Comparison of ENCODE assay signal across 14 mouse cellular contexts in genomic region chr11:95038156-95038817, GRCm38 (mm10). TPM values are rescaled to one million over a fixed set of nuclear protein-coding genes. Genes with fewer than 3 reads are reported as not detected.
DNase-seq lines count a peak whose midpoint lies in the region; ATAC-seq and TF ChIP-seq lines count a peak whose summit lies in the region.
"Had no signal": no experiment of that assay in that cellular context is flagged by ENCODE, and none has a peak within 500 bp of the region (broad histone marks: within the 10 kb centered on the region; RNA-seq: fewer than 3 reads in every experiment).

No protein-coding gene starts in this region.

- TF ChIP-seq CTCF in layer of hippocampus, adult 2 months (conservative IDR thresholded peaks at IDR 0.05): no peak

- WGBS in embryonic facial prominence, embryonic 13.5 days: 69% methylated on average over 14 of the region's 14 CpGs
- 76% methylated on average over 14 of the region's 14 CpGs for WGBS in embryonic facial prominence, embryonic 10.5 days
- WGBS in midbrain, embryonic 10.5 days: 75% methylated on average over 14 of the region's 14 CpGs
- WGBS in hindbrain, embryonic 12.5 days: 78% methylated on average over 14 of the region's 14 CpGs

- H3K27me3 ChIP-seq in embryonic facial prominence, embryonic 13.5 days: no peaks in the 10 kb centered on the region
- H3K27me3 ChIP-seq in embryonic facial prominence, embryonic 10.5 days (replicated peaks; ENCODE audit: low read depth, poor library complexity, severe bottlenecking): peaks cover 17% of the 10 kb centered on the region
- H3K27me3 ChIP-seq in midbrain, embryonic 10.5 days (ENCODE audit: low read depth, poor library complexity, severe bottlenecking): peaks cover 22% of the 10 kb centered on the region
- H3K27me3 ChIP-seq in hindbrain, embryonic 12.5 days: peaks cover 16% of the 10 kb centered on the region; the same call in 1 of the 2 replicates

- peaks cover 16% of the 10 kb centered on the region for H3K4me1 ChIP-seq in embryonic facial prominence, embryonic 13.5 days
- peaks cover 38% of the 10 kb centered on the region for H3K4me1 ChIP-seq in embryonic facial prominence, embryonic 10.5 days
- peaks cover 34% of the 10 kb centered on the region for H3K4me1 ChIP-seq in midbrain, embryonic 10.5 days
- H3K4me1 ChIP-seq in hindbrain, embryonic 12.5 days: peaks cover 19% of the 10 kb centered on the region

- no peak for ATAC-seq in embryonic facial prominence, embryonic 13.5 days (ENCODE audit: insufficient number of reproducible peaks, insufficient read depth, low FRiP score, low TSS enrichment, low read depth)
- ATAC-seq in hindbrain, embryonic 12.5 days (ENCODE audit: low FRiP score): no peak
- ATAC-seq: activated CD4-positive, CD25-positive, alpha-beta regulatory T cell, adult 4 months had no signal

- no peak for DNase-seq in embryonic facial prominence, embryonic 10.5 days (ENCODE audit: low spot score)
- no peak for DNase-seq in layer of hippocampus, adult 2 months (ENCODE audit: low spot score in 2 of 2)
- no peak for DNase-seq in layer of hippocampus, adult 9-10 months (ENCODE audit: low spot score)
- DNase-seq in adipocyte (ENCODE audit: low spot score): peak; percentile 28
- peak; percentile 56 to 59 for DNase-seq in cerebellum, postnatal 10 days
- no peak for DNase-seq in midbrain, embryonic 10.5 days (ENCODE audit: low spot score)
- DNase-seq: lung, postnatal 4 days; midbrain, embryonic 14.5 days had no signal

- no peak overlapping the region for H3K4me3 ChIP-seq in embryonic facial prominence, embryonic 13.5 days
- H3K4me3 ChIP-seq in embryonic facial prominence, embryonic 10.5 days: no peak overlapping the region
- no peak overlapping the region for H3K4me3 ChIP-seq in layer of hippocampus, adult 2 months
- H3K4me3 ChIP-seq in midbrain, embryonic 10.5 days: no peak overlapping the region
- no peak overlapping the region for H3K4me3 ChIP-seq in hindbrain, embryonic 12.5 days
- H3K4me3 ChIP-seq: forebrain, embryonic 10.5 days; hindbrain, embryonic 13.5 days had no signal

- 0 out of 2 replicates have a peak overlapping the region, but pooled peaks have one; percentile 3 for H3K9ac ChIP-seq in embryonic facial prominence, embryonic 13.5 days
- H3K9ac ChIP-seq in hindbrain, embryonic 12.5 days: no peak overlapping the region
- H3K9ac ChIP-seq: liver, embryonic 14.5 days had no signal

- no peak overlapping the region for H3K27ac ChIP-seq in embryonic facial prominence, embryonic 13.5 days
- H3K27ac ChIP-seq in embryonic facial prominence, embryonic 10.5 days (replicated peaks): no peak overlapping the region
- peak overlapping the region; percentile 95; the same call in 1 of the 2 replicates for H3K27ac ChIP-seq in layer of hippocampus, adult 2 months
- H3K27ac ChIP-seq in midbrain, embryonic 10.5 days (replicated peaks): no peak overlapping the region
- H3K27ac ChIP-seq in hindbrain, embryonic 12.5 days: no peak overlapping the region
- H3K27ac ChIP-seq: forebrain, embryonic 10.5 days; hindbrain, embryonic 13.5 days; liver, embryonic 14.5 days had no signal

- H3K4me2 ChIP-seq in embryonic facial prominence, embryonic 13.5 days: no peak overlapping the region
- H3K4me2 ChIP-seq in hindbrain, embryonic 12.5 days (replicated peaks): no peak overlapping the region
- H3K4me2 ChIP-seq: hindbrain, embryonic 13.5 days had no signal

- no peaks in the 10 kb centered on the region for H3K9me3 ChIP-seq in embryonic facial prominence, embryonic 13.5 days
- no peaks in the 10 kb centered on the region for H3K9me3 ChIP-seq in embryonic facial prominence, embryonic 10.5 days
- no peaks in the 10 kb centered on the region for H3K9me3 ChIP-seq in midbrain, embryonic 10.5 days (replicated peaks)
- H3K9me3 ChIP-seq in hindbrain, embryonic 12.5 days (replicated peaks): no peaks in the 10 kb centered on the region
- H3K9me3 ChIP-seq: forebrain, embryonic 10.5 days; hindbrain, embryonic 13.5 days had no signal

- peaks cover 40% of the 10 kb centered on the region for H3K36me3 ChIP-seq in embryonic facial prominence, embryonic 13.5 days
- no peaks in the 10 kb centered on the region for H3K36me3 ChIP-seq in embryonic facial prominence, embryonic 10.5 days (replicated peaks)
- H3K36me3 ChIP-seq in midbrain, embryonic 10.5 days: no peaks in the 10 kb centered on the region
- H3K36me3 ChIP-seq in hindbrain, embryonic 12.5 days: 0 out of 2 replicates have a peak, but pooled peaks cover 4% of the 10 kb centered on the region
- H3K36me3 ChIP-seq: forebrain, embryonic 10.5 days had no signal

RNA-seq across cellular contexts. Expression of gene Pdk2, which starts 2.9 kb away (rescaled TPM):
- polyA plus RNA-seq in embryonic facial prominence, embryonic 13.5 days (2015; fragmentation: Nextera tagmentation; extraction: Ambion mirVana): 33.2 and 33.7 TPM in 2 replicates
- 12.9 and 16.0 TPM in 2 replicates for polyA plus RNA-seq in embryonic facial prominence, embryonic 10.5 days (2016; fragmentation: Nextera tagmentation; extraction: Ambion mirVana)
- total RNA-seq in layer of hippocampus, adult 2 months (2021): 100 to 1,000 TPM; 133 TPM
- polyA plus RNA-seq in midbrain, embryonic 10.5 days (2016; fragmentation: Nextera tagmentation; extraction: Ambion mirVana): 9.7 and 15.3 TPM in 2 replicates
- polyA plus RNA-seq in hindbrain, embryonic 12.5 days (2016; fragmentation: Nextera tagmentation; extraction: Ambion mirVana): 22.5 and 25.6 TPM in 2 replicates

RNA-seq across cellular contexts. Expression of gene Samd14, which starts 28.6 kb away (rescaled TPM):
- polyA plus RNA-seq in embryonic facial prominence, embryonic 13.5 days (2015; fragmentation: Nextera tagmentation; extraction: Ambion mirVana): 36.2 and 36.8 TPM in 2 replicates
- polyA plus RNA-seq in embryonic facial prominence, embryonic 10.5 days (2016; fragmentation: Nextera tagmentation; extraction: Ambion mirVana): 35.5 and 42.5 TPM in 2 replicates
- total RNA-seq in layer of hippocampus, adult 2 months (2021): 10 to 100 TPM; 38.9 to 40.8 TPM
- 40.8 and 58.6 TPM in 2 replicates for polyA plus RNA-seq in midbrain, embryonic 10.5 days (2016; fragmentation: Nextera tagmentation; extraction: Ambion mirVana)
- polyA plus RNA-seq in hindbrain, embryonic 12.5 days (2016; fragmentation: Nextera tagmentation; extraction: Ambion mirVana): 94.6 and 106 TPM in 2 replicates

RNA-seq across cellular contexts. Expression of gene Itga3, which starts 38.3 kb away (rescaled TPM):
- 7.0 and 9.2 TPM in 2 replicates for polyA plus RNA-seq in embryonic facial prominence, embryonic 13.5 days (2015; fragmentation: Nextera tagmentation; extraction: Ambion mirVana)
- polyA plus RNA-seq in embryonic facial prominence, embryonic 10.5 days (2016; fragmentation: Nextera tagmentation; extraction: Ambion mirVana): 11.5 and 12.2 TPM in 2 replicates
- total RNA-seq in layer of hippocampus, adult 2 months (2021): 10 to 100 TPM; 10.3 to 16.1 TPM
- 5.1 and 5.4 TPM in 2 replicates for polyA plus RNA-seq in midbrain, embryonic 10.5 days (2016; fragmentation: Nextera tagmentation; extraction: Ambion mirVana)
- polyA plus RNA-seq in hindbrain, embryonic 12.5 days (2016; fragmentation: Nextera tagmentation; extraction: Ambion mirVana): 8.0 and 9.0 TPM in 2 replicates

RNA-seq across cellular contexts. Expression of gene Ppp1r9b, which starts 47.5 kb away (rescaled TPM):
- polyA plus RNA-seq in embryonic facial prominence, embryonic 13.5 days (2015; fragmentation: Nextera tagmentation; extraction: Ambion mirVana): 13.2 and 13.5 TPM in 2 replicates
- 8.3 and 9.4 TPM in 2 replicates for polyA plus RNA-seq in embryonic facial prominence, embryonic 10.5 days (2016; fragmentation: Nextera tagmentation; extraction: Ambion mirVana)
- 100 to 1,000 TPM; 967 to 974 TPM for total RNA-seq in layer of hippocampus, adult 2 months (2021)
- polyA plus RNA-seq in midbrain, embryonic 10.5 days (2016; fragmentation: Nextera tagmentation; extraction: Ambion mirVana): 8.6 and 9.0 TPM in 2 replicates
- 16.8 and 18.5 TPM in 2 replicates for polyA plus RNA-seq in hindbrain, embryonic 12.5 days (2016; fragmentation: Nextera tagmentation; extraction: Ambion mirVana)

Comparison
In these comparisons a context has a peak if more than half of its experiments do, and no peak if none do; other contexts are left out.
1. DNase-seq: peak in adipocyte (single experiment) and cerebellum, postnatal 10 days (2 of 2); none in embryonic facial prominence, embryonic 10.5 days (single experiment), layer of hippocampus, adult 2 months (0 of 2), layer of hippocampus, adult 9-10 months (single experiment) and midbrain, embryonic 10.5 days (single experiment).